Mouse (Mus musculus): Measurements from ENCODE around the gene Phf10. TPM values are rescaled to one million over a fixed set of nuclear protein-coding genes. Genes with fewer than 3 reads are reported as not detected.
"Not testable (repeated sequence)": the region's sequence is repeated elsewhere in the genome, so short reads cannot be mapped to it uniquely, and the experiment has no call there.

The Phf10 gene
- polyA plus RNA-seq, 1 experiment from 2014 or later, result 18.7 TPM

- 44% methylated on average over 1 of the region's 1 CpGs for WGBS
- H3K9ac ChIP-seq, result no peak overlapping the region
- ATAC-seq (ENCODE audit: low FRiP score, low read depth), result no peak
Measured at GRCm38 (mm10) chr17:14906611-14907010, 54.5 kb downstream of the Phf10 start.

GRCm38 (mm10) chr17:14904637-14905265, 56.3 kb downstream of the Phf10 start:
- 64% methylated on average over 7 of the region's 7 CpGs for WGBS
- H3K4me2 ChIP-seq (replicated peaks), result no peak overlapping the region
- H3K27me3 ChIP-seq (replicated peaks), result no peaks in the 10 kb centered on the region
- H3K36me3 ChIP-seq, result no peaks in the 10 kb centered on the region
- H3K9me3 ChIP-seq, result no peaks in the 10 kb centered on the region
- no peaks in the 10 kb centered on the region for H3K4me1 ChIP-seq
- no peak overlapping the region for H3K27ac ChIP-seq
- H3K4me3 ChIP-seq, result no peak overlapping the region
- H3K9ac ChIP-seq, result no peak overlapping the region
- peak; percentile 57 for ATAC-seq (ENCODE audit: low FRiP score, low read depth)

More at GRCm38 (mm10) chr17:14906611-14907010, 54.5 kb downstream of the Phf10 start:
- Histone ChIP-seq H3K27ac (no peak overlapping the region), H3K9me3 (no peaks in the 10 kb centered on the region), H3K4me3 (no peak overlapping the region), H3K4me1 (no peaks in the 10 kb centered on the region), H3K4me2 (replicated peaks) (no peak overlapping the region), H3K27me3 (replicated peaks) (no peaks in the 10 kb centered on the region), H3K36me3 (no peaks in the 10 kb centered on the region)

GRCm38 (mm10) chr17:14904206-14904605, 56.9 kb downstream of the Phf10 start:
- WGBS, result 90% methylated on average over 6 of the region's 6 CpGs
- ATAC-seq (ENCODE audit: low FRiP score, low read depth), result 0 out of 2 replicates have a peak, but pooled peaks have one; percentile 26

GRCm38 (mm10) chr17:14903212-14903611, 57.9 kb downstream of the Phf10 start:
- no peaks in the 10 kb centered on the region for H3K36me3 ChIP-seq
- 84% methylated on average over 3 of the region's 3 CpGs for WGBS
- no peak for ATAC-seq (ENCODE audit: low FRiP score, low read depth)
- H3K27me3 ChIP-seq (replicated peaks), result no peaks in the 10 kb centered on the region
- no peak overlapping the region for H3K27ac ChIP-seq
- H3K9me3 ChIP-seq, result no peaks in the 10 kb centered on the region
- no peak overlapping the region for H3K4me3 ChIP-seq
- H3K9ac ChIP-seq, result no peak overlapping the region
- no peak overlapping the region for H3K4me2 ChIP-seq (replicated peaks)
- H3K4me1 ChIP-seq, result no peaks in the 10 kb centered on the region

More at GRCm38 (mm10) chr17:14904206-14904605, 56.9 kb downstream of the Phf10 start:
- H3K4me1 ChIP-seq, result no peaks in the 10 kb centered on the region
- H3K27me3 ChIP-seq (replicated peaks), result no peaks in the 10 kb centered on the region
- no peak overlapping the region for H3K4me2 ChIP-seq (replicated peaks)
- H3K4me3 ChIP-seq, result no peak overlapping the region
- no peaks in the 10 kb centered on the region for H3K9me3 ChIP-seq
- no peak overlapping the region for H3K27ac ChIP-seq
- no peaks in the 10 kb centered on the region for H3K36me3 ChIP-seq
- H3K9ac ChIP-seq, result no peak overlapping the region

- Histone ChIP-seq H3K9ac (no peak overlapping the region), H3K27ac (no peak overlapping the region), H3K4me2 (replicated peaks) (no peak overlapping the region), H3K4me3 (no peak overlapping the region), H3K27me3 (replicated peaks) (no peaks in the 10 kb centered on the region), H3K9me3 (no peaks in the 10 kb centered on the region), H3K36me3 (no peaks in the 10 kb centered on the region), H3K4me1 (no peaks in the 10 kb centered on the region)
- WGBS, result 85% methylated on average over 1 of the region's 1 CpGs
- no peak for ATAC-seq (ENCODE audit: low FRiP score, low read depth)
Measured at GRCm38 (mm10) chr17:14898972-14899371, 62.1 kb downstream of the Phf10 start.

- not testable (repeated sequence) for H3K27ac ChIP-seq; H3K4me1 ChIP-seq; H3K4me2 ChIP-seq (replicated peaks); H3K9me3 ChIP-seq; H3K4me3 ChIP-seq; H3K9ac ChIP-seq; H3K27me3 ChIP-seq (replicated peaks); H3K36me3 ChIP-seq; ATAC-seq (ENCODE audit: low FRiP score, low read depth)
Measured at GRCm38 (mm10) chr17:14895058-14895457, 66.0 kb downstream of the Phf10 start.

Other genes starting within 250 kb of the Phf10 start
- 6.9 and 7.6 TPM in 2 replicates for gene Wdr27, start 18.1 kb downstream of the Phf10 start, polyA plus RNA-seq (2016; fragmentation: Nextera tagmentation; extraction: Ambion mirVana)
- gene 1600012H06Rik, start 18.1 kb downstream of the Phf10 start, polyA plus RNA-seq (2016; fragmentation: Nextera tagmentation; extraction: Ambion mirVana), result 33.9 and 37.2 TPM in 2 replicates
- gene 9030025P20Rik, start 17.2 kb upstream of the Phf10 start, polyA plus RNA-seq (2016; fragmentation: Nextera tagmentation; extraction: Ambion mirVana), result 10.6 and 14.2 TPM in 2 replicates
- gene Gm3417, start 17.5 kb upstream of the Phf10 start, polyA plus RNA-seq (2016; fragmentation: Nextera tagmentation; extraction: Ambion mirVana), result 1.2 and 1.7 TPM in 2 replicates
- gene Gm3435, start 48.9 kb upstream of the Phf10 start, polyA plus RNA-seq (2016; fragmentation: Nextera tagmentation; extraction: Ambion mirVana), result 9.2 and 11.8 TPM in 2 replicates
- 99.1 and 107 TPM in 2 replicates for gene Ermard, start 79.9 kb upstream of the Phf10 start, polyA plus RNA-seq (2016; fragmentation: Nextera tagmentation; extraction: Ambion mirVana)
- gene Tcte3, start 80.2 kb upstream of the Phf10 start, polyA plus RNA-seq (2016; fragmentation: Nextera tagmentation; extraction: Ambion mirVana), result not detected in 2 replicates
- gene Gm3448, start 80.3 kb upstream of the Phf10 start, polyA plus RNA-seq (2016; fragmentation: Nextera tagmentation; extraction: Ambion mirVana), result 3.9 and 4.0 TPM in 2 replicates